Mouse (Mus musculus) heart, adult 9 months (tissue): ENCODE measurements at regions not wholly inside any gene's neighbourhood (a gene's known extent, or its start where the extent isn't known, plus 50 kb on each side); places are given as distances from the start of the nearest gene placed in this dataset.

Experiments
- DNase-seq, 2 experiments: peaks; one replicate each; pipeline ENCODE4 v3.0.0; 2022; ENCODE audit warnings: low spot score in 2 of 2

GRCm38 (mm10) chr1:185617691-185618090 lies 163.0 kb downstream of the Slc30a10 start:
- DNase-seq: no peak

DNA sequence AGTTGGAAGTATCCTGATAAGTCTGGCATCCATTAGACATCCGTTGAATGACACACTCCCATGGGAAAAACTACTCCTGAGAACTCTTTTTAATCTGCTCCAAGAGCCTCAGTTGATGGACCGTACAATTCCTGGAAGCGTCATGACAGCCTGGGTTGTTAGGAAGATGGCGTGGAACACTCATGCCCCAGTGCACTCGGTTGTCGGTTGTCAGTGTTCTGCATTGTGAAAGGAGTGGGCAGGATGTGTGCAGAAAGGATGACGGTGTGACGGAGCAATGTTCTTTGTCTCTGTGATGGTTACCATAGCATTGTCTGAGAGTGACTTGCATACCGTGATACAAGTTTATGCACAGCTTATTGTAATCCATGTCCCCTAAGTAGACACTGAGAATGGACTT lies 164.4 kb downstream of the Slc30a10 start:
- DNase-seq: no peak

- no peak for DNase-seq
Observed at GRCm38 (mm10) chr1:185628401-185628800, 173.8 kb downstream of the Slc30a10 start.

DNA sequence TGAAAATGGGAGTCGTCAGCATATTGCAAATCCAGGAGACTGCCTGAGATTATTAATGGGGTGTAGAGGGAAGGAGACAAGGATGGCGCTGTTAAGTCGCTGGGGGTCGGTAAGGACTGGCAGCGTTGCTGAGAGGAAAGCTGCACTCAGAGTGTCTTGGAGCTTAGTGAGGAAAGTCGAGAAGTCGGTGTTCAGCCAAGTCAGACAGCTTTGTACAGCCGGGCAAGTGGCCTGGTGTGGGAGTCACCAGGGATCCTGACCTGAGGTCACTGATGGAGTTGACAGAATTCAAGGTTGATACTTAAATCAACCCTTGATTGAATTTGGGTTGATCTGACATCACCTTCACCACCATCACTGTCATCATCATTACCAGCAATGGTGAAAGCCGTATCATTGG lies 175.3 kb downstream of the Slc30a10 start:
- DNase-seq: no peak

GRCm38 (mm10) chr1:185638631-185639030 lies 184.0 kb downstream of the Slc30a10 start:
- DNase-seq: no peak

DNA sequence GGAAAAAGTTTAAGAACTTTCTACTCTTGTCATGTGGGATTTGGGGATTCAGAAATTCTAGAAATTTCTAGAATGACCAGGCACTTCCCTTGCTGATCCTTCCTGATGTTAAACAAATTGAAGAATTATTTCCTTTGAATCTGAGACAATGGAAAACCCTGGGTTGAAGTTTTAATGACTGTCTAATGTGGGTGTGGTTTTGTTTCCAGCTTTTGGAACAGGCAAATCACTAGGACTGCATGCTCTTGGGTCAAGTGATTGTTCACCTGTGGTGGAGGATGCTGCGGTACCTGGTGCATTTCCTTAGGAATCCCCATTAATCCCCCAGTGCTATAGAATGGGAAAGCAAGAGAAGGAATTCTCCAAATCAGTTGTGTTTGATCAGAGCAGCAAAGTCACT lies 184.8 kb downstream of the Slc30a10 start:
- no peak for DNase-seq

GRCm38 (mm10) chr1:185644026-185644425 lies 189.4 kb downstream of the Slc30a10 start:
- DNase-seq: no peak

DNA sequence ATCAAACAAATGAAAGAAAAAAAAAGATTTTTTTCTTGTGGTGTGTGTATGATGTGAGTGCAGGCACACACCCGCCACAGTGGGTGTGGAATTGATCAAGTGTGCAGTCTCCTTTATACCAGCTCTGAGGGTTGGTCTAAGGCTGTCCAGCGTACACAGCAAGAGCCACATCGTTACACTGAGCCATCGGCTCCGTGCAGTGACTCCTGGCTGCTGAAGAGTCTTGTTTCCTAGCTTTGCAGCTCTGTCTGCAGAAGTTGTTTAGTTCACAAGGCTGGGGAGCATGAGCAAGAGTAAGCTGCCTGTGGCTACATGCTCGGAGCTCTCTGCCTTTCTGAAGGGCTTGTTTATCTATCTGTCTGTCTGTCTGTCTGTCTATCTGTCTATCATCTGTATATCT lies 193.5 kb downstream of the Slc30a10 start:
- DNase-seq: no peak

- DNase-seq: no peak
Observed at GRCm38 (mm10) chr1:185648926-185649325, 194.3 kb downstream of the Slc30a10 start.

DNA sequence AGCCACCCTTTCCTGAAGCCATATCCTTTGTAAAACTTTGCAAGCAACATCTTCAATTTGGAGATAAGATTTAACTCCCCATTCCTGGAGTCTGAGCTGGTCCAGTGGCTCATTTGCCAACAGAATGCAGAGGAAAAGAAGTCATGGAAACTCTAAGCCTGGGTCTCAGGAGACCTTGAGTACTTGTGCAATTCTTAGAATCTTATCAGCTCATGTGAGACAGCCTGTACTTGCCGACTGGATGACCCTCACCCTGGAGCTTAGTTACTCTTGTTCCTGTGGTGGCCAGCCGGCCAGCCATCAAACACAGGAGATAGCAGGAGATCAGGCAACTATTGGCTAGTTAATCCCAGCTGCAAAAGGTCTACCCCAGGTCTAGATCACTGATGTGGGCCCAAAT lies 196.3 kb downstream of the Slc30a10 start:
- DNase-seq: peak; percentile 68 to 69

DNA sequence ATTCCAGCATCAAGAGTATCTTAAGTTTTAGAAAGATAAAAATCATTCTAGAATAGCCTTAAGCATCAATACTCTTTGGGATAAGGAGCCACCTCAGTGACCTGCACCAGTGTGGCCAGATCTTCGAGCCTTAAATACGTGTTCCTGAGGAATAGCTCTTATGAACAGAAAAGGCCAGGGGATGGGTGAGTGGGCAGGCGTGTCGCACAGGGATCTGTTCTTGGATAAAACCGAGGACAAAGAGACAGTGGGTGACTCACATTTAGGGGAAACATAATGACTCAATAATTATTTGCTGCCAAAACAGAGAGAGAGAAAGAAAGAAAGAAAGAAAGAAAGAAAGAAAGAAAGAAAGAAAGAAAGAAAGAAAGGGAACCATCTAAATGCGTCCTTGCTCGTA lies 200.4 kb downstream of the Slc30a10 start:
- DNase-seq: no peak

DNA sequence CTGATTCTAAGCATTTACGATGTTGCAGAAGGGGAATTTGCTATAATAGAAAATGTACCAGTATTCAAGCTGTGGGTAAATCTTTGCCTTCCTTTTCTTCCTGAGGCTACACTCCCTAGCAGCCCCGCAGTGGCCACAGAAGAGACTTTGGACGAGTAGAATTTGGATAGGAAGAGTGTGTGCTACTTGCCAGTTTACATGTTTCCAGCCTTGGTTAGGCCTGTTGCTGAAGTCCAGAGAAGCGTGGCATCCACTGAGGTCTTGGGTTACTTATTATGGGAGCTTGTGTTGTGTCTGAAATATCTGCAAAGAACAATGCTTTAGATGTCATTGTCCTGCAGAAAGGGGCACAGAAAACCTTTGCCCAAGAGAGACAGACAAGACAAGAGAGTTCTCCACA lies 200.8 kb downstream of the Slc30a10 start:
- no peak for DNase-seq

GRCm38 (mm10) chr1:185657286-185657685 lies 202.6 kb downstream of the Slc30a10 start:
- DNase-seq: no peak

DNA sequence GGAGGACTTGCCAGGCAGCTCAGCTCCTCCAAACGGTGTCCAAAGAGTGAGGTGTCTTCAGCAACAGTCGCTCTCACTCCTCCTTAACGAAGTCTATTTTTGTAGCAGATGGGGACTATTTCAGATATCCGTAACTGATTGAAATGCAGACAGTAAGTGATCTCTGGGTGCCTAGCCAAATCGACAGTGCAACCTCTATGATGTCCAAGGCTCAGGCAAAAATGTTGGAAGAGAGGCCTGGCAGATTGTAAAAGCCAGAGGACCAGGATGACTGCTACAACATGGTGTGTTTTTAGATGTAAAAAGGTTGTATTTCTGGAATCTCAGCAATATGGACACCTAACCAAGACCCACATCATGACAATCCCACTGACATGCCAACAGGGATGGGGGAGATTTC lies 204.8 kb downstream of the Slc30a10 start:
- no peak for DNase-seq

- no peak for DNase-seq
Observed at GRCm38 (mm10) chr1:185662336-185662735, 207.7 kb downstream of the Slc30a10 start.

GRCm38 (mm10) chr1:185670029-185670741 lies 215.5 kb downstream of the Slc30a10 start:
- DNase-seq: no peak

DNA sequence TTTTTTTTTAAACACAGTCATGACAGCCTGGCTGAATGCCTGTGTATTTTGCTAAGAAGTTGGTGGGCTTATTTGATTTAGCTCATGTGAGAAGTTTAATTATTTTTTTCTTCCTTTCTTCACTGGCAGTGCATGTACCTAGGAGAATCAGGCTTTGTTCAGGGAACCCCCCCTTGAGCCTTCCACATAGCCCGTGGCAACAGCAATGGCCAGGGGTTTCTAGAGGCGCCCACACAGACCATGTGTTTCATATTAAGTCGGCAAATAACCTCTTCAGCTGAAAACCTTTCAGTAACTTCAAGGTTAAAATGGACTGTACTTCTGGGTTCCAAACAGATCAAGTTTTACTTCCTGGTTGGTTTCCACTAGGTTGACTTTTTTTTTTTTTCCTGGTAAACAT lies 218.3 kb downstream of the Slc30a10 start:
- no peak for DNase-seq

DNA sequence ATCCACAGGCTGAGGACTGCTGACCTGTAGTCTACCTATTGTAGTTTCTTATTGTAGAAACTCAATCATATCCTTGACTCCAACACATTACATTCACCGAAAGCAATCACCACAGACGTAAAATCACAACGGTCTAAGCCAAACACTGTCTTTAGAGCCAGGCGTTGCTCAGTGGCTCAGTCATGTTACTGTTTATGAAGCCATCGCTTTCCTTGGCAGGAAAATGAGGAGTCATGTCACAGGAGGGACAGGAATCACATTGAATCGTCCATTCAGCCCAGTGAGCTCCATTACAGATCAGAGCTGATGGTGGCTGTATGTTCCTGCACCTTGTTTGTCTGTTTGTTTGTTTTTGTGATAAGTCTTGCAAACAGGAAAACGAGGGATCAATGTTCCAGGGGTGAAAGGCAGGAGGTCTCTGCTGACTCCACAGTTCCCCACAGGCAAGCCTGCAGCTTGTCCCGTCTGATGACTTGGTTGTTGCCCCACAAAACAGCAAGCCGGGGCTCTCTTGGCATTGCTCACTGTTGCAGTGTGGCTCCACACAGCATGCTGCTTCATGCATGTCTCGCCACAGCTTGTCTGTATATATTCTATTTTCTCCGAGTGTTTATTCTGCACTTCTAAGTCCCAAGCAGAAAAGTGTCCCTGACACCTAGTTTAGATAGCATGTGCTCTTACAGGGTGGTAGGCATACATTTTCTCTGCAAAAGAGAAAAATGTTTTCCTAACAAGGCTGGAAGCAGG lies 221.2 kb downstream of the Slc30a10 start:
- no peak for DNase-seq

GRCm38 (mm10) chr1:185681610-185682457 lies 227.2 kb downstream of the Slc30a10 start:
- peak; percentile 17 to 45 for DNase-seq

GRCm38 (mm10) chr1:185682458-185682750 lies 227.8 kb downstream of the Slc30a10 start:
- DNase-seq: peak; percentile 6 to 17

DNA sequence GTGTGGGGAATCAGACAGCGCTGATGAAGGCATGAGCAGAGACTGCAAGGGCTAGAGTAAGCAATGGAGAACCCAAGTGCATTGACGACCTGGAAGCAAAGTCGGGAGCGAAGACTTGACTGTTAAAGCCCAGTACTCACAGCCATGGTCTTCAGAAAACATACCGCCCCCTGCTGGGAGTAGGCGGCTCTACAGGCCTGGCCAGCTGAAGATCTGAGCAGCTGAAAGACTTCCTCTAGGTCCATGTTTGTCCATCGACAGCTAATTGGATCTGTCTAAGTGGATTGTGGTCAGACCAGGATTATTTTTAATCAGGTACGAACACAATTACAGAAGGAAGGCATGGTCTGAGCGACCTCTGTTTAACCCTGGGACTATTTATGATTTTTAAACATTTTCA lies 230.0 kb downstream of the Slc30a10 start:
- DNase-seq: no peak

DNA sequence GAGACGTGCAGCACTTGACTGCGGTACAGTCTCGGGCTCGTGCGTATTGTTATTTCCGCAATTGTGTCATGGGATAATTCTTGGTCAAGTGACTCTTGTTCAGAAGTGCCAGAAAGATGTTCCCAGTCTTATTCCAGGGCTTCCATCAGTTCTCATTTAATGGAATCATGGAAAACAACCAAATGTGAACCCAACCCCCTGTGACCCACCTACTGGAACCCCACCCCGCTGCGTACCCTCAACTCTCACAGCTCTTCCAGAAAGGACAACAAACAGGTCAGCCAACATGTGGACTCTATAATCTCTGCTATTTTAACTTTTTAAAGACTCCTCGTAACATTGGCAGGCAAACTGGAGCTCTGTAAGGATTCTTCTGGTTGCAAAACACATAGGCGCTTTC lies 233.9 kb downstream of the Slc30a10 start:
- no peak for DNase-seq

DNA sequence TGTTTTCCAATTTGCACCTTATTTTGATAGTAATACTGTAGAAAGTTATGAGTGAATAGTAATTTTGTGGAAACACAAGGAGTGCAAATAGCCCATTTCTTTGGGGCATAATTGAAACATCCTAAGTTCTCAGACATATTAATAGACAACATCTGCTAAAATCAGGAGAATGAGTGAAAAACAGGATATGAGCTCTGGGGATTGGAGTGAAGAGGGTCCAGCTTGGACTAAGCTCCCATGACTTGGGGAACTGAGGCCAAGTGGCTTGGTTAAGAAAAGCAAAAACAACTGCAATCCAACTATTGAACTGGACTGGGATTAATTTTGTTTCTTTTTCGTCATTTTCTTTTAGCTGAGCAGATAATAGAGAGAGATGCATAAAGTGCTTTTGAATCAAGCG lies 240.7 kb downstream of the Slc30a10 start:
- peak in 1 of 2 experiments; percentile 10 for DNase-seq
